Mouse (Mus musculus): ENCODE measurements at regions not wholly inside any gene's neighbourhood (a gene's known extent, or its start where the extent isn't known, plus 50 kb on each side); places are given as distances from the start of the nearest gene placed in this dataset.

- no peak overlapping the region for H3K4me3 ChIP-seq (ENCODE audit: insufficient read depth, low read depth, low read length)
- no peaks in the 10 kb centered on the region for H3K4me1 ChIP-seq (ENCODE audit: control insufficient read depth, insufficient read depth, low read length)
- no peak for TF ChIP-seq CTCF (IDR thresholded peaks at IDR 0.05; ENCODE audit: insufficient read depth, low read depth, low read length)
- TF ChIP-seq POLR2A (IDR thresholded peaks at IDR 0.05; ENCODE audit: insufficient read depth, low read depth, low read length) = no peak
- no peak overlapping the region for H3K27ac ChIP-seq (ENCODE audit: insufficient read depth, low read depth, low read length)
- 35% methylated on average over 1 of the region's 1 CpGs for WGBS
These were observed 153.8 kb upstream of the Cxxc4 start for GRCm38 (mm10) chr3:134082461-134082860.

GRCm38 (mm10) chr3:134099471-134100125, 136.7 kb upstream of the Cxxc4 start:
- TF ChIP-seq CTCF (IDR thresholded peaks at IDR 0.05; ENCODE audit: insufficient read depth, low read depth, low read length) = no peak
- TF ChIP-seq POLR2A (IDR thresholded peaks at IDR 0.05; ENCODE audit: insufficient read depth, low read depth, low read length) = no peak
- WGBS = 62% methylated on average over 3 of the region's 3 CpGs
- H3K4me3 ChIP-seq (ENCODE audit: insufficient read depth, low read depth, low read length) = no peak overlapping the region
- no peaks in the 10 kb centered on the region for H3K4me1 ChIP-seq (ENCODE audit: control insufficient read depth, insufficient read depth, low read length)
- H3K27ac ChIP-seq (ENCODE audit: insufficient read depth, low read depth, low read length) = no peak overlapping the region

GRCm38 (mm10) chr3:134102151-134102738, 134.0 kb upstream of the Cxxc4 start:
- Histone ChIP-seq H3K4me3 (ENCODE audit: insufficient read depth, low read depth, low read length) (no peak overlapping the region), H3K4me1 (ENCODE audit: control insufficient read depth, insufficient read depth, low read length) (no peaks in the 10 kb centered on the region), H3K27ac (ENCODE audit: insufficient read depth, low read depth, low read length) (no peak overlapping the region)
- TF ChIP-seq POLR2A (IDR thresholded peaks at IDR 0.05; ENCODE audit: insufficient read depth, low read depth, low read length) (no peak), CTCF (IDR thresholded peaks at IDR 0.05; ENCODE audit: insufficient read depth, low read depth, low read length) (no peak)
- WGBS = 75% methylated on average over 3 of the region's 3 CpGs

GRCm38 (mm10) chr3:134104625-134105024, 131.7 kb upstream of the Cxxc4 start:
- Histone ChIP-seq H3K27ac (ENCODE audit: insufficient read depth, low read depth, low read length) (no peak overlapping the region), H3K4me3 (ENCODE audit: insufficient read depth, low read depth, low read length) (no peak overlapping the region), H3K4me1 (ENCODE audit: control insufficient read depth, insufficient read depth, low read length) (no peaks in the 10 kb centered on the region)
- 96% methylated on average over 1 of the region's 1 CpGs for WGBS
- TF ChIP-seq POLR2A (IDR thresholded peaks at IDR 0.05; ENCODE audit: insufficient read depth, low read depth, low read length) (no peak), CTCF (IDR thresholded peaks at IDR 0.05; ENCODE audit: insufficient read depth, low read depth, low read length) (no peak)

- Histone ChIP-seq H3K4me1 (ENCODE audit: control insufficient read depth, insufficient read depth, low read length) (no peaks in the 10 kb centered on the region), H3K4me3 (ENCODE audit: insufficient read depth, low read depth, low read length) (no peak overlapping the region), H3K27ac (ENCODE audit: insufficient read depth, low read depth, low read length) (no peak overlapping the region)
- 87% methylated on average over 2 of the region's 2 CpGs for WGBS
- TF ChIP-seq POLR2A (IDR thresholded peaks at IDR 0.05; ENCODE audit: insufficient read depth, low read depth, low read length) = no peak
- TF ChIP-seq CTCF (IDR thresholded peaks at IDR 0.05; ENCODE audit: insufficient read depth, low read depth, low read length) = no peak
These were observed 131.2 kb upstream of the Cxxc4 start for GRCm38 (mm10) chr3:134105112-134105511.

GRCm38 (mm10) chr3:134105567-134105966, 130.7 kb upstream of the Cxxc4 start:
- H3K27ac ChIP-seq (ENCODE audit: insufficient read depth, low read depth, low read length) = no peak overlapping the region
- WGBS = 78% methylated on average over 3 of the region's 3 CpGs
- TF ChIP-seq CTCF (IDR thresholded peaks at IDR 0.05; ENCODE audit: insufficient read depth, low read depth, low read length) (no peak), POLR2A (IDR thresholded peaks at IDR 0.05; ENCODE audit: insufficient read depth, low read depth, low read length) (no peak)
- no peak overlapping the region for H3K4me3 ChIP-seq (ENCODE audit: insufficient read depth, low read depth, low read length)
- no peaks in the 10 kb centered on the region for H3K4me1 ChIP-seq (ENCODE audit: control insufficient read depth, insufficient read depth, low read length)

- WGBS = 68% methylated on average over 1 of the region's 1 CpGs
- no peak overlapping the region for H3K4me3 ChIP-seq (ENCODE audit: insufficient read depth, low read depth, low read length)
- H3K27ac ChIP-seq (ENCODE audit: insufficient read depth, low read depth, low read length) = no peak overlapping the region
- H3K4me1 ChIP-seq (ENCODE audit: control insufficient read depth, insufficient read depth, low read length) = no peaks in the 10 kb centered on the region
- no peak for TF ChIP-seq POLR2A (IDR thresholded peaks at IDR 0.05; ENCODE audit: insufficient read depth, low read depth, low read length)
- TF ChIP-seq CTCF (IDR thresholded peaks at IDR 0.05; ENCODE audit: insufficient read depth, low read depth, low read length) = no peak
These were observed 121.8 kb upstream of the Cxxc4 start for GRCm38 (mm10) chr3:134114501-134114900.

GRCm38 (mm10) chr3:134115007-134115406, 121.3 kb upstream of the Cxxc4 start:
- 96% methylated on average over 4 of the region's 4 CpGs for WGBS
- Histone ChIP-seq H3K4me1 (ENCODE audit: control insufficient read depth, insufficient read depth, low read length) (no peaks in the 10 kb centered on the region), H3K4me3 (ENCODE audit: insufficient read depth, low read depth, low read length) (no peak overlapping the region), H3K27ac (ENCODE audit: insufficient read depth, low read depth, low read length) (no peak overlapping the region)
- no peak for TF ChIP-seq POLR2A (IDR thresholded peaks at IDR 0.05; ENCODE audit: insufficient read depth, low read depth, low read length)
- TF ChIP-seq CTCF (IDR thresholded peaks at IDR 0.05; ENCODE audit: insufficient read depth, low read depth, low read length) = no peak

GRCm38 (mm10) chr3:134118898-134119297, 117.4 kb upstream of the Cxxc4 start:
- no peak for TF ChIP-seq CTCF (IDR thresholded peaks at IDR 0.05; ENCODE audit: insufficient read depth, low read depth, low read length)
- no peak for TF ChIP-seq POLR2A (IDR thresholded peaks at IDR 0.05; ENCODE audit: insufficient read depth, low read depth, low read length)
- no peaks in the 10 kb centered on the region for H3K4me1 ChIP-seq (ENCODE audit: control insufficient read depth, insufficient read depth, low read length)
- WGBS = 82% methylated on average over 4 of the region's 4 CpGs
- H3K4me3 ChIP-seq (ENCODE audit: insufficient read depth, low read depth, low read length) = no peak overlapping the region
- no peak overlapping the region for H3K27ac ChIP-seq (ENCODE audit: insufficient read depth, low read depth, low read length)

All from olfactory bulb, adult 2 months (tissue).